Mouse (Mus musculus): ENCODE measurements around the gene Cpne9. TPM values are rescaled to one million over a fixed set of nuclear protein-coding genes. Genes with fewer than 3 reads are reported as not detected.

Cpne9 gene
- polyA plus RNA-seq, 1 experiment from 2014 or later, result 0.11 TPM

DNA sequence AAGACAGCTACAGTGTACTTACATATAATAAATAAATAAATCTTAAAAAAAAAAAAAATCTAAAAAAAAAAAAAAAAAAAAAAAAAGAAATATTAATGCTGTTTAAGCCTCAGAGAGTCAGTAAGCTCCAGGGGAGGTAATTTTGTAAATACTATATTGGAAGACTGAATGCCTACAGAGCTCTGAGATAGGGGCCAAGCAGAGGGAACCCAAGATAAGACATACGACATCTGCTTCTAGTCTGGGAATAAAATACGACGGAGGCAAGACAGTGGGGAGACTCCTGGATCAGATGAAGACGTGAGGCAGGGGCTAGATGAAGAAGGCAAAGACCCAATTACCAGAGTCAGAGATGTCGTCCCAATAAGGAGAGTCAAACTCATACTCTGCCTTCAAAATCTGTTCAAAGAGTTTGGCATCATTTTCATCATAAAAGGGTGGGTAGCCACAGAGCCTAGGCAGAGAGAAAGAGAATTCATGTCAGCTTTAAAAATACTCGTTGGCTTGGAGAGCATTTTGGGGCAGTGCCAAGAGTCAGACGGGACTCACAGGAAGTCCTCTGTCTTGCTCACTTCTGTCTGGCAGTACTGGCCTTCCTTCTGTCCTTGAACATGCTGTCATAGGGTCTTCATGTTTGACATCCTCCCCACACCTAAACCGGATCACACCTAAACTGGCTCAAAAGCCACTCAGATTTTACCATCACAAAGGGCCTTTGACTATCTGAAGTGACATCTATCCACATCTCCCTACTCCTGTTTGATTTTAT lies 54.9 kb downstream of the Cpne9 start:
- no peaks in the 10 kb centered on the region for H3K27me3 ChIP-seq (ENCODE audit: control insufficient read depth, insufficient read depth, low read length)
- ATAC-seq (ENCODE audit: insufficient number of reproducible peaks, low FRiP score, low TSS enrichment, low read depth) (no peak), DNase-seq (ENCODE audit: low spot score) (no peak)
- H3K4me2 ChIP-seq (ENCODE audit: low read depth, severe bottlenecking), result no peak overlapping the region
- H3K36me3 ChIP-seq (ENCODE audit: control insufficient read depth, insufficient read depth, low read length), result peaks cover 13% of the 10 kb centered on the region
- H3K9ac ChIP-seq (ENCODE audit: low read length), result no peak overlapping the region
- no peak overlapping the region for H3K27ac ChIP-seq (replicated peaks; ENCODE audit: low read depth, low read length)
- no peaks in the 10 kb centered on the region for H3K9me3 ChIP-seq (ENCODE audit: control insufficient read depth, low read length)
- no peak overlapping the region for H3K4me3 ChIP-seq (ENCODE audit: low read depth, low read length)
- H3K4me1 ChIP-seq (ENCODE audit: control insufficient read depth, insufficient read depth, low read length), result no peaks in the 10 kb centered on the region
- 75% methylated on average over 8 of the region's 8 CpGs for WGBS

DNA sequence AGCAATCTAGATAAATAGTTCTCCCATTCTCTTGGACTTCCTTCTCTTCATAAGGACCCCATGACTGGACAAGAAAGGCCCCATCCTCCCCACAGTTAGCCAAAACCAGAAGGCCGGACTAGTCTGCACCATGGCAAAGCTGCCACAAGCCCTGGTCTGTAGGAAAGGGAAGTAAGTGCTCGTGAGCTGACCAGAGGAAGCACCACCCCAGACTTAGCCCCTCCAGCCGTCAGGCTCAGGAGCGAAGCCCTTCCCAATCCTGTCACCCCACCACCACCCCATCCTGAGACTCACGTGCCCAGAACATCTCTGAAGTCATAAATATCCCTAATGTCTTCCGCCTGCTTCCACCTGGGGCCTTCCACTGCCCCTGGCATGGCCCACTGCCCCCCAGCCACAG lies 59.5 kb downstream of the Cpne9 start:
- 82% methylated on average over 6 of the region's 6 CpGs for WGBS
- Histone ChIP-seq H3K4me2 (ENCODE audit: low read depth, severe bottlenecking) (no peak overlapping the region), H3K36me3 (ENCODE audit: control insufficient read depth, insufficient read depth, low read length) (no peaks in the 10 kb centered on the region; the same call in 1 of the 2 replicates), H3K27me3 (ENCODE audit: control insufficient read depth, insufficient read depth, low read length) (no peaks in the 10 kb centered on the region), H3K4me3 (ENCODE audit: low read depth, low read length) (no peak overlapping the region), H3K9me3 (ENCODE audit: control insufficient read depth, low read length) (no peaks in the 10 kb centered on the region), H3K27ac (replicated peaks; ENCODE audit: low read depth, low read length) (no peak overlapping the region), H3K4me1 (ENCODE audit: control insufficient read depth, insufficient read depth, low read length) (peaks cover 10% of the 10 kb centered on the region), H3K9ac (ENCODE audit: low read length) (no peak overlapping the region)
- ATAC-seq (ENCODE audit: insufficient number of reproducible peaks, low FRiP score, low TSS enrichment, low read depth) (no peak), DNase-seq (ENCODE audit: low spot score) (no peak)

DNA sequence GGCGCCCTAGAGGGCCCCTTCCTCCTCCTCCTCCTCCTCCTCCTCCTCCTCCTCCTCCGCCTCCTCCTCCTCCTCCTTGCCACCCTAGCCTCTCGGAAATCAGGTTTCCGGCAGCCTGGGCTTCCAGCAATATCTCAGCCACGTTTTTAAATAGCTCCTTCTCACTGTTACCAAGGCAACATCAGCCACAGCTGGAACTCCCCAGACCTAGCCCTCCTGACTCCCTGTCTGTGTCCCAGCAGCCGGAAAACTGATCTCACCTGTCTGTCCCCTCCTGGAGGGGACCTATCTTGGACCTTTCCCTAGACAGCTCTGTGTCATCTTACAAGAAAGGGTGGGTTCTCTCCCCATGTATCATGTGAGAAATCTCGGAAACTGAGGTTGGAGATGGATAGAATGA lies 60.2 kb downstream of the Cpne9 start:
- H3K36me3 ChIP-seq (ENCODE audit: control insufficient read depth, insufficient read depth, low read length), result no peaks in the 10 kb centered on the region; the same call in 1 of the 2 replicates
- H3K4me2 ChIP-seq (ENCODE audit: low read depth, severe bottlenecking), result peak overlapping the region; percentile 80; the same call in 1 of the 2 replicates
- no peak overlapping the region for H3K4me3 ChIP-seq (ENCODE audit: low read depth, low read length)
- H3K4me1 ChIP-seq (ENCODE audit: control insufficient read depth, insufficient read depth, low read length), result peaks cover 10% of the 10 kb centered on the region
- ATAC-seq (ENCODE audit: insufficient number of reproducible peaks, low FRiP score, low TSS enrichment, low read depth) (no peak), DNase-seq (ENCODE audit: low spot score) (no peak)
- no peak overlapping the region for H3K9ac ChIP-seq (ENCODE audit: low read length)
- 68% methylated on average over 3 of the region's 7 CpGs for WGBS
- H3K9me3 ChIP-seq (ENCODE audit: control insufficient read depth, low read length), result no peaks in the 10 kb centered on the region
- no peak overlapping the region for H3K27ac ChIP-seq (replicated peaks; ENCODE audit: low read depth, low read length)
- no peaks in the 10 kb centered on the region for H3K27me3 ChIP-seq (ENCODE audit: control insufficient read depth, insufficient read depth, low read length)

DNA sequence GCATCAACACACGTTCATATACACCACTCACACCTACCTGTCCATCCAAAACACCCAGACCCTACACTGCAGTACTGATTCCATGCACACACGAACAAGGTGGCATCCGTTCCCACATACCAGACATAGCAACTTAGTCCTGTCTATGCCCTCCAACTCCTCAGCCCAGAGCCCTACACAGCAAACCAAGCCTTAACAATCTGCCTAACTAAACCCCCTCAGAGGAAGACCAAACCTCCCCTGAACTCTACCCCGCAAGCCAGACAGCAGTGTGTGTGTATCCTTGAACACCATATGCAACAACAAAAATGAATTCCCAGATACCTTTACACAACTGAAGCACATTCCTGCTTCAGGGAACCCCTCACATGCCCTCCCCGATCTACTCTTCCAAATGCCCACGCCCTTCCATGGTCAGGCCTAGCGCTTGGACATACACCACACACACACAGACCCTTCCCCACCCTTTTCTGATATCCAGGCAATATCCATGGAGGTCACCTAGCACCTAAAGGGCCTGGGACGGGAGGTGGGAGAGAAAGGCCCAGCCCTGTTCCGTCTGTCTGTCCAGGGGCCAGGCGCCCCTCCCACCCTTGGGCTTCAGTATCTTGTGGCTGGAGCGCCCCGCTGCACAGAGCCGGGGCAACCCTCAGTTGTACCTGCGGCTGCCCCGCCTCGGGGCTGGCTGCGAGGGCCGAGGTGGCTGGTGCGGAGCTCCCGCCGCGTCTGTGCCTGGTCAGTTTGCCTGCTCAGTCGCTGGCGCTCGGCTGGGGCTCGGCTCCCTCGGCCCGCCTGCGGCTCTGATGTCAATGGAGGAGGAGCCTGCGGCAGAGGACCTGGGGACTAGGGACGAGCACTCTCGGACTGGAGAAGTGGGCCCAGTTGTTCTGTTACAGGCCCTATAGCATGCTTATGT lies 61.3 kb downstream of the Cpne9 start, which contains the start of gene Camk1:
Gene Camk1 (minus strand): TSS at position 808 of the 916 bp plus-strand sequence.
- Histone ChIP-seq H3K4me3 (ENCODE audit: low read depth, low read length) (peak within 1 kb of the TSS; percentile 50), H3K36me3 (ENCODE audit: control insufficient read depth, insufficient read depth, low read length) (no peaks in the 10 kb centered on the region), H3K9ac (ENCODE audit: low read length) (peak within 1 kb of the TSS; percentile 83), H3K27me3 (ENCODE audit: control insufficient read depth, insufficient read depth, low read length) (no peaks in the 10 kb centered on the region), H3K4me2 (ENCODE audit: low read depth, severe bottlenecking) (peak within 1 kb of the TSS; percentile 80), H3K9me3 (ENCODE audit: control insufficient read depth, low read length) (no peaks in the 10 kb centered on the region), H3K27ac (replicated peaks; ENCODE audit: low read depth, low read length) (no peak within 1 kb of the TSS), H3K4me1 (ENCODE audit: control insufficient read depth, insufficient read depth, low read length) (peaks cover 10% of the 10 kb centered on the region)
- DNase-seq (ENCODE audit: low spot score) (peak; percentile 76), ATAC-seq (ENCODE audit: insufficient number of reproducible peaks, low FRiP score, low TSS enrichment, low read depth) (peak; percentile 79)
- 16% methylated on average over 32 of the region's 32 CpGs for WGBS

DNA sequence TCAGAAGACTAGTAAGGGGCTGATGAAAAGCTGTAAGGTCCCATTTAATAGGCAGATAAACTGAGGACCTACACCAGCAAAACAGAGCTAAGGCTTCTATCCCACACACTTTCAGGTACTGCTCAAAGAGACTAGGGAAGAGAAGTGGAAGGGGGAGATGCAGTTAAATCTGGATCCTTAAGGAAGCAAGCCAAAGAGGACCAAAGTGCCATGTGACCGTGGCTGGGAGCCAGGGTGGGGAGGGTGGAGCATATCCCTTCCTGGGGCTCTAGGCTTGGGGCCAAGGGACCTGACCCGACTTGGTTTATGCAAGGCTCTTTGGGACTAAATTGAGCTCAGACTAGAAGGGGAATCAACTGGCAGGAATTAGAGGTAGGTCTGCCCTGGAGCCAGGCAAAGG lies 62.2 kb downstream of the Cpne9 start:
- no peaks in the 10 kb centered on the region for H3K36me3 ChIP-seq (ENCODE audit: control insufficient read depth, insufficient read depth, low read length)
- H3K27me3 ChIP-seq (ENCODE audit: control insufficient read depth, insufficient read depth, low read length), result no peaks in the 10 kb centered on the region
- no peak for DNase-seq (ENCODE audit: low spot score)
- no peak overlapping the region; the same call in 1 of the 2 replicates for H3K9ac ChIP-seq (ENCODE audit: low read length)
- no peaks in the 10 kb centered on the region for H3K9me3 ChIP-seq (ENCODE audit: control insufficient read depth, low read length)
- WGBS, result 54% methylated on average over 2 of the region's 2 CpGs
- H3K4me1 ChIP-seq (ENCODE audit: control insufficient read depth, insufficient read depth, low read length), result peaks cover 10% of the 10 kb centered on the region
- no peak for ATAC-seq (ENCODE audit: insufficient number of reproducible peaks, low FRiP score, low TSS enrichment, low read depth)
- 0 out of 2 replicates have a peak overlapping the region, but pooled peaks have one; percentile 80 for H3K4me2 ChIP-seq (ENCODE audit: low read depth, severe bottlenecking)
- H3K27ac ChIP-seq (replicated peaks; ENCODE audit: low read depth, low read length), result no peak overlapping the region
- H3K4me3 ChIP-seq (ENCODE audit: low read depth, low read length), result no peak overlapping the region

DNA sequence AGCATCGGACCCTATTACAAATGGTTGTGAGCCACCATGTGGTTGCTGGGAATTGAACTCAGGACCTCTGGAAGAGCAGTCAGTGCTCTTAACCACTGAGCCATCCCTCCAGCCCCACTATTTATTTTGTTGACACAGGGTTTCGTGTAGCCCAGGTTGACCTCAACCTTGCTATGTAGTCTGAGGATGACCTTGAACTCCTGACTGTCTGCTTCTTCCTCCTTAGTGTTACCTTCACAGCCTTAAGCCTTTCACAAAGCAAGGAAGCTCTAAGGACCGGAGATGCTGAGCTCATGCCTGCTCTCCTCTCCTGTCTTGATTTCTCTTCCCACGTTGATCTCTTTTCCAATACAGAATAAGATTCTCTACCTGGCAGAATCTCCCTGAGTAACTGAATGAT lies 64.8 kb downstream of the Cpne9 start:
- H3K9ac ChIP-seq (ENCODE audit: low read length), result no peak overlapping the region
- no peaks in the 10 kb centered on the region for H3K27me3 ChIP-seq (ENCODE audit: control insufficient read depth, insufficient read depth, low read length)
- no peaks in the 10 kb centered on the region for H3K36me3 ChIP-seq (ENCODE audit: control insufficient read depth, insufficient read depth, low read length)
- H3K9me3 ChIP-seq (ENCODE audit: control insufficient read depth, low read length), result no peaks in the 10 kb centered on the region
- H3K4me2 ChIP-seq (ENCODE audit: low read depth, severe bottlenecking), result no peak overlapping the region
- no peak for DNase-seq (ENCODE audit: low spot score)
- no peak overlapping the region for H3K4me3 ChIP-seq (ENCODE audit: low read depth, low read length)
- no peak for ATAC-seq (ENCODE audit: insufficient number of reproducible peaks, low FRiP score, low TSS enrichment, low read depth)
- H3K4me1 ChIP-seq (ENCODE audit: control insufficient read depth, insufficient read depth, low read length), result peaks cover 10% of the 10 kb centered on the region
- 87% methylated on average over 4 of the region's 4 CpGs for WGBS
- no peak overlapping the region for H3K27ac ChIP-seq (replicated peaks; ENCODE audit: low read depth, low read length)

DNA sequence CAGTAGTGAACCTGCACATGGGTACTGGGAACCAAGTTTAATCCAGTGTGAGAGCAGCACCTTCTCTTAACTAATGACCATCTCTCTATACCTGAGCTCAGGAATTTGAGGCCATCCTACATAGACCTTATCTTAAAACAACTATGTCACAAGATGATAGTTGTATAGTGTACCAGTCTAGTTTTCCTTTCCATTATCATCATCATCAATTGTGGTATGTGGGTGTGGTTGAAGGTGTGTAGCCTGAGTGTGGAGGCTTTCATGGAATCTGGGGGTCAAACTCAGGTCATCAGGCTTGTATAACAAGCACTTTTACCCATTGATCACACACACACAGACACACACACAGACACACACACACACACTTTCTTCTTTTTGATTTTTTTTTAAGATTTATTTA lies 68.4 kb downstream of the Cpne9 start:
- Histone ChIP-seq H3K4me2 (ENCODE audit: low read depth, severe bottlenecking) (no peak overlapping the region), H3K27ac (replicated peaks; ENCODE audit: low read depth, low read length) (no peak overlapping the region), H3K4me1 (ENCODE audit: control insufficient read depth, insufficient read depth, low read length) (no peaks in the 10 kb centered on the region), H3K4me3 (ENCODE audit: low read depth, low read length) (no peak overlapping the region), H3K9me3 (ENCODE audit: control insufficient read depth, low read length) (no peaks in the 10 kb centered on the region), H3K9ac (ENCODE audit: low read length) (no peak overlapping the region), H3K27me3 (ENCODE audit: control insufficient read depth, insufficient read depth, low read length) (no peaks in the 10 kb centered on the region), H3K36me3 (ENCODE audit: control insufficient read depth, insufficient read depth, low read length) (no peaks in the 10 kb centered on the region)
- no peak for DNase-seq (ENCODE audit: low spot score)
- no peak for ATAC-seq (ENCODE audit: insufficient number of reproducible peaks, low FRiP score, low TSS enrichment, low read depth)

DNA sequence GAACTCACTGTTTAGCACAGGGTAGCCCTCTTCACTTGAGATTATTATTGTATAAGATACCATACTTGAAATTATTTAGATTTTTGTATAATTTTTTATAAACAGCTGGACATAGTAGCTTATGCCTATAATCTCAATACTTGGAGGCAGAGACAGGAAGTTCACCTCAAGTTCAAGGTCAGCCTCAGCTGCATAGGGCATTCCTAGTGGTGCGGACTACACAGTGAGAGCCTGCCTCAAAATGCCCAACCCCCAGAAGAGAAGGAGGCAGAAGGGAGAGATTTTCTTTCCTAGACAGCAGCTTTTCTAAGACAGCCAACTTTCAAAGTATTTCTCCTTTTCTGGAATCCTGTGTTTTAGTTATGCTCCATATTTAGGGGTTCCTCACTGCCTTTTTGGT lies 69.1 kb downstream of the Cpne9 start:
- H3K27me3 ChIP-seq (ENCODE audit: control insufficient read depth, insufficient read depth, low read length), result no peaks in the 10 kb centered on the region
- H3K27ac ChIP-seq (replicated peaks; ENCODE audit: low read depth, low read length), result no peak overlapping the region
- H3K9me3 ChIP-seq (ENCODE audit: control insufficient read depth, low read length), result no peaks in the 10 kb centered on the region
- no peaks in the 10 kb centered on the region for H3K36me3 ChIP-seq (ENCODE audit: control insufficient read depth, insufficient read depth, low read length)
- ATAC-seq (ENCODE audit: insufficient number of reproducible peaks, low FRiP score, low TSS enrichment, low read depth) (no peak), DNase-seq (ENCODE audit: low spot score) (no peak)
- H3K4me3 ChIP-seq (ENCODE audit: low read depth, low read length), result no peak overlapping the region
- H3K9ac ChIP-seq (ENCODE audit: low read length), result no peak overlapping the region
- WGBS, result 100% methylated on average over 1 of the region's 1 CpGs
- no peaks in the 10 kb centered on the region for H3K4me1 ChIP-seq (ENCODE audit: control insufficient read depth, insufficient read depth, low read length)
- H3K4me2 ChIP-seq (ENCODE audit: low read depth, severe bottlenecking), result no peak overlapping the region

Measured in limb, embryonic 11.5 days (tissue).